Comparison of ENCODE assay signal across 14 mouse cellular contexts in genomic region chr11:77503511-77503910, GRCm38 (mm10). TPM values are rescaled to one million over a fixed set of nuclear protein-coding genes. Genes with fewer than 3 reads are reported as not detected.
DNase-seq lines count a peak whose midpoint lies in the region; ATAC-seq and TF ChIP-seq lines count a peak whose summit lies in the region.
"Had no signal": no experiment of that assay in that cellular context is flagged by ENCODE, and none has a peak within 500 bp of the region (broad histone marks: within the 10 kb centered on the region; RNA-seq: fewer than 3 reads in every experiment).

No protein-coding gene starts in this region.

- no peaks in the 10 kb centered on the region for H3K9me3 ChIP-seq in intestine, postnatal 0 days (ENCODE audit: control insufficient read depth)
- no peaks in the 10 kb centered on the region for H3K9me3 ChIP-seq in midbrain, postnatal 0 days (ENCODE audit: low read length)
- no peaks in the 10 kb centered on the region for H3K9me3 ChIP-seq in forebrain, embryonic 15.5 days

- no peaks in the 10 kb centered on the region for H3K27me3 ChIP-seq in intestine, postnatal 0 days (replicated peaks; ENCODE audit: control insufficient read depth, insufficient read depth, low read length)
- H3K27me3 ChIP-seq in midbrain, postnatal 0 days (ENCODE audit: insufficient read depth, low read length), result no peaks in the 10 kb centered on the region
- H3K27me3 ChIP-seq in forebrain, embryonic 15.5 days, result no peaks in the 10 kb centered on the region

- peaks cover 16% of the 10 kb centered on the region for H3K4me1 ChIP-seq in intestine, postnatal 0 days (replicated peaks; ENCODE audit: control insufficient read depth, insufficient read depth, low read length)
- H3K4me1 ChIP-seq in midbrain, postnatal 0 days (ENCODE audit: insufficient read depth, low read length), result peaks cover 3% of the 10 kb centered on the region; the same call in 1 of the 2 replicates
- peaks cover 21% of the 10 kb centered on the region for H3K4me1 ChIP-seq in forebrain, embryonic 15.5 days

- TF ChIP-seq CTCF in intestine, postnatal 0 days (IDR thresholded peaks at IDR 0.05; ENCODE audit: low read depth), result no peak
- TF ChIP-seq CTCF in midbrain, postnatal 0 days (IDR thresholded peaks at IDR 0.05), result no peak

- DNase-seq in cerebellum, adult 8-10 months, result peak; percentile 20
- no peak for DNase-seq in cerebellum, postnatal 4 days (ENCODE audit: low spot score in 2 of 2)
- DNase-seq in kidney, postnatal 10 days, result peak; percentile 53
- no peak for DNase-seq in kidney, adult 18-20 months
- DNase-seq in Muller cell, postnatal 12 days (ENCODE audit: inconsistent ontology term), result peak; percentile 62
- no peak for DNase-seq in midbrain, postnatal 0 days (ENCODE audit: low spot score)
- DNase-seq: adrenal gland, adult 8-10 months; midbrain, embryonic 14.5 days; retina, postnatal 1 day had no signal

- H3K36me3 ChIP-seq in intestine, postnatal 0 days (ENCODE audit: control insufficient read depth, insufficient read depth), result peaks cover 71% of the 10 kb centered on the region
- peaks cover 72% of the 10 kb centered on the region for H3K36me3 ChIP-seq in midbrain, postnatal 0 days (ENCODE audit: insufficient read depth, low read length)
- peaks cover 75% of the 10 kb centered on the region for H3K36me3 ChIP-seq in forebrain, embryonic 15.5 days

- no peak overlapping the region for H3K4me3 ChIP-seq in intestine, postnatal 0 days (ENCODE audit: low read depth, low read length)
- H3K4me3 ChIP-seq in midbrain, postnatal 0 days (ENCODE audit: low read depth, low read length), result no peak overlapping the region
- H3K4me3 ChIP-seq in forebrain, embryonic 15.5 days, result no peak overlapping the region

- 69% methylated on average over 3 of the region's 3 CpGs for WGBS in intestine, postnatal 0 days
- 65% methylated on average over 3 of the region's 3 CpGs for WGBS in midbrain, postnatal 0 days
- WGBS in forebrain, embryonic 15.5 days, result 75% methylated on average over 3 of the region's 3 CpGs

- no peak for ATAC-seq in intestine, postnatal 0 days
- ATAC-seq in midbrain, postnatal 0 days (ENCODE audit: low FRiP score), result no peak
- ATAC-seq in forebrain, embryonic 15.5 days (replicated peaks), result no peak

- H3K9ac ChIP-seq in intestine, postnatal 0 days (ENCODE audit: low read depth, low read length), result no peak overlapping the region
- H3K9ac ChIP-seq in midbrain, postnatal 0 days (replicated peaks; ENCODE audit: low read length, poor library complexity, severe bottlenecking), result no peak overlapping the region
- H3K9ac ChIP-seq in forebrain, embryonic 15.5 days (replicated peaks), result no peak overlapping the region
- H3K9ac ChIP-seq: liver, embryonic 14.5 days had no signal

- no peak overlapping the region for H3K4me2 ChIP-seq in intestine, postnatal 0 days (replicated peaks; ENCODE audit: low read depth)
- no peak overlapping the region for H3K4me2 ChIP-seq in midbrain, postnatal 0 days (ENCODE audit: low read depth, low read length, poor library complexity, severe bottlenecking)
- H3K4me2 ChIP-seq in forebrain, embryonic 15.5 days (replicated peaks), result no peak overlapping the region

- H3K27ac ChIP-seq in intestine, postnatal 0 days (ENCODE audit: low read depth, low read length), result peak overlapping the region; percentile 94; the same call in 1 of the 2 replicates
- H3K27ac ChIP-seq in midbrain, postnatal 0 days (ENCODE audit: low read depth, low read length), result no peak overlapping the region
- no peak overlapping the region for H3K27ac ChIP-seq in forebrain, embryonic 15.5 days (replicated peaks)
- H3K27ac ChIP-seq: liver, embryonic 14.5 days had no signal

RNA-seq across cellular contexts. Expression of gene Git1, which starts 10.1 kb away (rescaled TPM):
- 21.2 and 21.9 TPM in 2 replicates for polyA plus RNA-seq in intestine, postnatal 0 days (2015; fragmentation: Nextera tagmentation; extraction: Ambion mirVana)
- total RNA-seq in midbrain, postnatal 0 days (2014; rRNA removed), result 111 and 143 TPM in 2 replicates
- 18.5 and 19.6 TPM in 2 replicates for polyA plus RNA-seq in midbrain, postnatal 0 days (2015; fragmentation: Nextera tagmentation; extraction: Ambion mirVana)
- polyA plus RNA-seq in forebrain, embryonic 15.5 days (2015; fragmentation: Nextera tagmentation; extraction: Ambion mirVana), result 14.4 and 15.9 TPM in 2 replicates

RNA-seq across cellular contexts. Expression of gene Abhd15, which starts 11.4 kb away (rescaled TPM):
- 2.2 and 3.3 TPM in 2 replicates for polyA plus RNA-seq in intestine, postnatal 0 days (2015; fragmentation: Nextera tagmentation; extraction: Ambion mirVana)
- total RNA-seq in midbrain, postnatal 0 days (2014; rRNA removed), result 3.6 and 4.2 TPM in 2 replicates
- 1.6 and 1.8 TPM in 2 replicates for polyA plus RNA-seq in midbrain, postnatal 0 days (2015; fragmentation: Nextera tagmentation; extraction: Ambion mirVana)
- 1.9 and 2.4 TPM in 2 replicates for polyA plus RNA-seq in forebrain, embryonic 15.5 days (2015; fragmentation: Nextera tagmentation; extraction: Ambion mirVana)

RNA-seq across cellular contexts. Expression of gene Trp53i13, which starts 12.3 kb away (rescaled TPM):
- 20.2 and 22.9 TPM in 2 replicates for polyA plus RNA-seq in intestine, postnatal 0 days (2015; fragmentation: Nextera tagmentation; extraction: Ambion mirVana)
- 7.5 and 7.8 TPM in 2 replicates for total RNA-seq in midbrain, postnatal 0 days (2014; rRNA removed)
- 11.4 and 11.5 TPM in 2 replicates for polyA plus RNA-seq in midbrain, postnatal 0 days (2015; fragmentation: Nextera tagmentation; extraction: Ambion mirVana)
- polyA plus RNA-seq in forebrain, embryonic 15.5 days (2015; fragmentation: Nextera tagmentation; extraction: Ambion mirVana), result 15.0 and 19.5 TPM in 2 replicates

RNA-seq across cellular contexts. Expression of gene Ankrd13b, which starts 14.0 kb away (rescaled TPM):
- polyA plus RNA-seq in intestine, postnatal 0 days (2015; fragmentation: Nextera tagmentation; extraction: Ambion mirVana), result 2.1 TPM in 2 replicates
- 70.3 and 75.5 TPM in 2 replicates for total RNA-seq in midbrain, postnatal 0 days (2014; rRNA removed)
- polyA plus RNA-seq in midbrain, postnatal 0 days (2015; fragmentation: Nextera tagmentation; extraction: Ambion mirVana), result 41.5 and 43.6 TPM in 2 replicates
- polyA plus RNA-seq in forebrain, embryonic 15.5 days (2015; fragmentation: Nextera tagmentation; extraction: Ambion mirVana), result 37.3 and 41.8 TPM in 2 replicates

RNA-seq across cellular contexts. Expression of gene Gm10392, which starts 15.5 kb away (rescaled TPM):
- not detected in 2 replicates for polyA plus RNA-seq in intestine, postnatal 0 days (2015; fragmentation: Nextera tagmentation; extraction: Ambion mirVana)
- not detected in 2 replicates for total RNA-seq in midbrain, postnatal 0 days (2014; rRNA removed)
- not detected in 2 replicates for polyA plus RNA-seq in midbrain, postnatal 0 days (2015; fragmentation: Nextera tagmentation; extraction: Ambion mirVana)
- not detected in 2 replicates for polyA plus RNA-seq in forebrain, embryonic 15.5 days (2015; fragmentation: Nextera tagmentation; extraction: Ambion mirVana)
- total RNA-seq: adrenal gland, adult 8-10 months; layer of hippocampus, postnatal 10 days had no signal
- polyA plus RNA-seq: liver, embryonic 14.5 days; midbrain, embryonic 14.5 days; stomach, embryonic 14.5 days had no signal

Comparison
In these comparisons a context has a peak if more than half of its experiments do, and no peak if none do; other contexts are left out.
1. DNase-seq: peak in cerebellum, adult 8-10 months (single experiment), kidney, postnatal 10 days (single experiment) and Muller cell, postnatal 12 days (single experiment); none in cerebellum, postnatal 4 days (0 of 2), kidney, adult 18-20 months (single experiment) and midbrain, postnatal 0 days (single experiment).